Mouse (Mus musculus) liver, adult 10 weeks (tissue): ENCODE measurements around the gene Gabrg2. TPM values are rescaled to one million over a fixed set of nuclear protein-coding genes. Genes with fewer than 3 reads are reported as not detected.

Experiments
- polyA plus RNA-seq: library from polyadenylated mRNA; stranded (reverse); fragments of 350-450 nt; fragmentation: Illumina TruSeq; extraction: RNeasy Lipid Tissue Mini Kit (QIAGEN cat#74804); gene quantifications from one replicate; pipeline ENCODE4 v1.2.3, GENCODE M21; 2014; ENCODE audit warnings: low read depth, low replicate concordance

Gene Gabrg2
- polyA plus RNA-seq = not detected

GRCm38 (mm10) chr11:42000190-42001098 lies at the start of gene Gabrg2:
Gene Gabrg2 (minus strand): TSS chr11:42000857.

Other genes with a start within 250 kb of the Gabrg2 start
- gene Gabra1, start 182.1 kb upstream of the Gabrg2 start, polyA plus RNA-seq = not detected